Mouse (Mus musculus) kidney, embryonic 16.5 days (tissue): ENCODE results near the gene Olr1. TPM values are rescaled to one million over a fixed set of nuclear protein-coding genes. Genes with fewer than 3 reads are reported as not detected.

Experiments
- ATAC-seq: fragments of 200-750 bp; cut with Nextera tagmentation; 2 replicates; pipeline ENCODE4 v1.8.0; 2017; ENCODE audit warnings: moderate TSS enrichment; ENCODE audit not compliant: low FRiP score, low TSS enrichment
- H3K27ac ChIP-seq: fragments of 300-500 bp; sonication (generic); 2 replicates; pipeline ENCODE4 v1.5.1; 2014; ENCODE audit warnings: low read length
- H3K27me3 ChIP-seq: fragments of 300-500 bp; sonication (generic); 2 replicates; pipeline ENCODE4 v1.6.1; 2014; ENCODE audit warnings: low read length, control low read depth, mixed read lengths; ENCODE audit not compliant: insufficient read depth
- H3K36me3 ChIP-seq: fragments of 300-500 bp; sonication (generic); 2 replicates; pipeline ENCODE4 v1.6.1; 2014; ENCODE audit warnings: low read length, control low read depth, mixed read lengths; ENCODE audit not compliant: insufficient read depth
- H3K4me1 ChIP-seq: fragments of 300-500 bp; sonication (generic); 2 replicates; pipeline ENCODE4 v1.6.1; 2014; ENCODE audit warnings: low read length, control low read depth, mixed read lengths; ENCODE audit not compliant: insufficient read depth
- H3K4me2 ChIP-seq: fragments of 300-500 bp; sonication (generic); replicated peaks from 2 replicates; pipeline ENCODE4 v1.6.1; 2014; ENCODE audit warnings: low read depth, low read length
- H3K4me3 ChIP-seq: fragments of 300-500 bp; sonication (generic); 2 replicates; pipeline ENCODE4 v1.5.1; 2014; ENCODE audit warnings: mild to moderate bottlenecking, low read length
- H3K9ac ChIP-seq: fragments of 300-500 bp; sonication (generic); replicated peaks from 2 replicates; pipeline ENCODE4 v1.6.1; 2014; ENCODE audit warnings: low read length
- H3K9me3 ChIP-seq: fragments of 300-500 bp; sonication (generic); 2 replicates; pipeline ENCODE4 v1.6.1; 2016; ENCODE audit warnings: low read length, control low read depth
- WGBS: fragments of 180-500 bp; shearing (Covaris S2); extraction: QIAGEN DNeasy Blood & Tissue Kit; methylation state at CpG from one replicate; pipeline ENCODE4 v1.1.7; 2014; 5-methylcytosine and 5-hydroxymethylcytosine counted together
- polyA plus RNA-seq: library from polyadenylated mRNA; unstranded; fragments of >200 nt; fragmentation: Nextera tagmentation; extraction: Ambion mirVana; gene quantifications from 2 replicates; pipeline ENCODE4 v1.2.1, GENCODE M21; 2015

The Olr1 gene
- polyA plus RNA-seq, 1 experiment from 2014 or later = not detected

- no peaks in the 10 kb centered on the region for H3K27me3 ChIP-seq
- peak; percentile 39; the same call in 1 of the 2 replicates for ATAC-seq
- H3K9me3 ChIP-seq = no peaks in the 10 kb centered on the region
- H3K36me3 ChIP-seq = no peaks in the 10 kb centered on the region
- H3K4me3 ChIP-seq = no peak overlapping the region
- no peak overlapping the region; the same call in 1 of the 2 replicates for H3K4me2 ChIP-seq
- no peak overlapping the region for H3K9ac ChIP-seq
- peaks cover 17% of the 10 kb centered on the region for H3K4me1 ChIP-seq
- WGBS = 46% methylated on average over 8 of the region's 8 CpGs
- H3K27ac ChIP-seq = peak overlapping the region; percentile 57; the same call in 1 of the 2 replicates
These were observed 26.6 kb downstream of the Olr1 start for GRCm38 (mm10) chr6:129480089-129480958.

GRCm38 (mm10) chr6:129476404-129477126 lies 30.4 kb downstream of the Olr1 start:
- peak; percentile 52; the same call in 1 of the 2 replicates for ATAC-seq
- no peaks in the 10 kb centered on the region for H3K9me3 ChIP-seq
- H3K4me3 ChIP-seq = no peak overlapping the region
- no peak overlapping the region for H3K27ac ChIP-seq
- peaks cover 17% of the 10 kb centered on the region for H3K4me1 ChIP-seq
- H3K27me3 ChIP-seq = no peaks in the 10 kb centered on the region
- 19% methylated on average over 13 of the region's 13 CpGs for WGBS
- H3K9ac ChIP-seq = no peak overlapping the region
- H3K36me3 ChIP-seq = no peaks in the 10 kb centered on the region
- H3K4me2 ChIP-seq = peak overlapping the region; percentile 11; the same call in 1 of the 2 replicates

- no peaks in the 10 kb centered on the region for H3K36me3 ChIP-seq
- H3K27me3 ChIP-seq = no peaks in the 10 kb centered on the region
- peaks cover 2% of the 10 kb centered on the region; the same call in 1 of the 2 replicates for H3K4me1 ChIP-seq
- H3K27ac ChIP-seq = no peak overlapping the region
- H3K4me2 ChIP-seq = no peak overlapping the region
- no peak for ATAC-seq
- no peak overlapping the region for H3K4me3 ChIP-seq
- 51% methylated on average over 5 of the region's 5 CpGs for WGBS
- no peaks in the 10 kb centered on the region for H3K9me3 ChIP-seq
- H3K9ac ChIP-seq = no peak overlapping the region
These were observed 34.3 kb downstream of the Olr1 start for GRCm38 (mm10) chr6:129472627-129473026.

- no peaks in the 10 kb centered on the region for H3K27me3 ChIP-seq
- no peak overlapping the region for H3K27ac ChIP-seq
- no peaks in the 10 kb centered on the region for H3K9me3 ChIP-seq
- no peak overlapping the region for H3K4me2 ChIP-seq
- no peak for ATAC-seq
- H3K9ac ChIP-seq = no peak overlapping the region
- no peaks in the 10 kb centered on the region; the same call in 1 of the 2 replicates for H3K4me1 ChIP-seq
- 91% methylated on average over 6 of the region's 6 CpGs for WGBS
- H3K4me3 ChIP-seq = no peak overlapping the region
- no peaks in the 10 kb centered on the region for H3K36me3 ChIP-seq
These were observed 35.6 kb downstream of the Olr1 start for GRCm38 (mm10) chr6:129471386-129471785.

- Histone ChIP-seq H3K9me3 (no peaks in the 10 kb centered on the region), H3K4me1 (no peaks in the 10 kb centered on the region), H3K27me3 (no peaks in the 10 kb centered on the region), H3K4me3 (peak within 1 kb of the TSS; percentile 35), H3K9ac (no peak within 1 kb of the TSS; the same call in 1 of the 2 replicates), H3K27ac (peak within 1 kb of the TSS; percentile 58), H3K4me2 (peak within 1 kb of the TSS; percentile 27), H3K36me3 (no peaks in the 10 kb centered on the region)
- 54% methylated on average over 13 of the region's 13 CpGs for WGBS
- ATAC-seq = 0 out of 2 replicates have a peak, but pooled peaks have one; percentile 19
These were observed 55.4 kb downstream of the Olr1 start, which contains the start of gene Clec1a for GRCm38 (mm10) chr6:129451411-129452039. Clec1a (minus strand) TSS chr6:129452000.

GRCm38 (mm10) chr6:129449743-129450142 lies 57.2 kb downstream of the Olr1 start:
- ATAC-seq = no peak
- Histone ChIP-seq H3K27me3 (no peaks in the 10 kb centered on the region), H3K9ac (no peak overlapping the region), H3K4me2 (peak overlapping the region; percentile 13), H3K27ac (peak overlapping the region; percentile 40; the same call in 1 of the 2 replicates), H3K9me3 (no peaks in the 10 kb centered on the region), H3K36me3 (no peaks in the 10 kb centered on the region), H3K4me3 (no peak overlapping the region; the same call in 1 of the 2 replicates), H3K4me1 (no peaks in the 10 kb centered on the region)
- WGBS = 63% methylated on average over 6 of the region's 6 CpGs

- Histone ChIP-seq H3K4me3 (no peak overlapping the region), H3K9me3 (no peaks in the 10 kb centered on the region), H3K27me3 (no peaks in the 10 kb centered on the region), H3K9ac (no peak overlapping the region), H3K4me2 (no peak overlapping the region), H3K36me3 (no peaks in the 10 kb centered on the region), H3K4me1 (no peaks in the 10 kb centered on the region), H3K27ac (no peak overlapping the region)
- ATAC-seq = no peak
- WGBS = 94% methylated on average over 2 of the region's 2 CpGs
These were observed 68.9 kb downstream of the Olr1 start for GRCm38 (mm10) chr6:129438033-129438432.

GRCm38 (mm10) chr6:129436025-129436424 lies 70.9 kb downstream of the Olr1 start:
- Histone ChIP-seq H3K4me3 (no peak overlapping the region), H3K9ac (no peak overlapping the region), H3K4me1 (no peaks in the 10 kb centered on the region), H3K27ac (no peak overlapping the region), H3K27me3 (no peaks in the 10 kb centered on the region), H3K4me2 (no peak overlapping the region), H3K36me3 (no peaks in the 10 kb centered on the region), H3K9me3 (no peaks in the 10 kb centered on the region)
- 81% methylated on average over 3 of the region's 3 CpGs for WGBS
- ATAC-seq = no peak
